Mouse (Mus musculus): ENCODE measurements around the gene Slc2a8. TPM values are rescaled to one million over a fixed set of nuclear protein-coding genes. Genes with fewer than 3 reads are reported as not detected.

Slc2a8 gene
- polyA plus RNA-seq (2012; ENCODE audit: low replicate concordance): 41.9 and 165 TPM in 2 replicates

DNA sequence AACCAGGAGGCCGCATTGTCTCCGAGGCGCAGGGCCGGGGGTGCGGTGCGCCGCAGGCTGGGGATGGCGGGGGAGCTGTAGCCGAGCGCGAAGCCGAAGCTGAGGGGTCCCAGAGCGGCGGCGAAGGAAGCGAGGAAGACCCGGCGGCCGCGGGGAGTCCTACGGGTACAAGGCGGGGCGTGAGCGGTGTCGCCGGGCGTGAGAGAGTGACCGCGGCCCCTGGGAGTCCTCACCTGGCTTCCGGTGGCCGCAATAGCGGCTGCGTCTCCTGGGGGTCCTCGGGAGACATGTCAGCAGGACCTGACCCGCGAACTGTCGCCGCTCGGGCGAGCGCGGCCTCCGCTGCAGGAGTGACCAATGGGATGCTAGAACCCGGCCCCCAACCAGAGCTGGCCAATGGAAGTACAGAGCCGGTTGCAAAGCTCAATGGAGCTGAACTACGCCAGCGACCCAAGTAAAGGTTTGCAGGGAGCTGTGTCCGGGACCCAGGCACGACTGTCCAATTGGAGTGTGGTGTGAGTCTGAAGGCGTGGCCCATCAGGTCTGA lies at the start of gene Slc2a8:
TSS of gene Slc2a8 (minus strand) at position 359 of the 547 bp plus-strand sequence.

DNA sequence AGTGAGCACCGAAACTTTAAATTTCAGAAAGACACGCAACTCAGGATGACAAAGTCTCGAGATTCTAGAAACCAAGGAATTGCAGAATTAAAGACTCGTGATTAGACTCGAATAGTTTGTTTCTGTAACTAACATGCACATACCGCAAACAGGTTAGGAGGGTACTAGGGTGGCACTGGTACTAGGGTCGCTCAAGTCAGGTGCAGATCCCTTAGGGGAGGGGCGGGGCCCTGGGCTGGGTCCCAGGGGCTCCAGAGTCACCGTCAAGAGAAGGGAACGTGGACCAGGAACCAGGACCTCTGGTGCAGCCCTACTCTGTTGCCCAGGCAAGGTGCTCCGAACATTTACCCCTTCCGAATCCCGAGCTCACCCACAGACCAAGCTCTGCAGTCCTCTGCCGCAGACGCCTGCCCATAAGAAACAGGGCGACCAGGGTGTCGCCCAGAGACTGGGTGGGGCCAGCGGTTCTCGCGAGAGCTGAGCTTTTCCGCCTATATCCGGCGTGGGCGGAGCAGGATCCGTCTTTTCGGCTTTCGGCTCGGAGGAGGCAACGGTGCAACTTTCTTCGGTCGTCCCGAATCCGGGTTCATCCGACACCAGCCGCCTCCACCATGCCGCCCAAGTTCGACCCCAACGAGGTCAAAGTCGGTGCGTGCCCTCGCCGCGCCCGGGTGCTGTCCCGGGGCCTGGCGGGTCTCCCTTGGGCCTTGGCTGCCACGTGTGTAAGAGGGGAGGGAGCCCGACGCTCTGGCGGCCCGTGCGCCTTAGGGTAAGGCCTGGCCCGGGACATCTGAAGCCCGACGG lies 20.5 kb downstream of the Slc2a8 start, which contains the start of the genes Rpl12 and Lrsam1:
TSS of gene Rpl12 (plus strand) at position 368 of the 804 bp plus-strand sequence.
TSS of gene Lrsam1 (minus strand) at position 423 of the 804 bp plus-strand sequence.

Other genes with a start within 250 kb of the Slc2a8 start
- gene 6330409D20Rik, start 241.1 kb downstream of the Slc2a8 start, polyA plus RNA-seq (2012; ENCODE audit: low replicate concordance): not detected in 2 replicates
- 61.8 and 69.6 TPM in 2 replicates for gene Tor2a, start 224.8 kb downstream of the Slc2a8 start, polyA plus RNA-seq (2012; ENCODE audit: low replicate concordance)
- 0.04 and 0.09 TPM in 2 replicates for gene Ttc16, start 206.4 kb downstream of the Slc2a8 start, polyA plus RNA-seq (2012; ENCODE audit: low replicate concordance)
- gene Ptrh1, start 206.3 kb downstream of the Slc2a8 start, polyA plus RNA-seq (2012; ENCODE audit: low replicate concordance): 2.4 and 6.0 TPM in 2 replicates
- gene Cfap157, start 197.7 kb downstream of the Slc2a8 start, polyA plus RNA-seq (2012; ENCODE audit: low replicate concordance): not detected in 2 replicates
- 1.4 and 3.5 TPM in 2 replicates for gene Stxbp1, start 134.8 kb downstream of the Slc2a8 start, polyA plus RNA-seq (2012; ENCODE audit: low replicate concordance)
- gene Fam129b, start 106.0 kb downstream of the Slc2a8 start, polyA plus RNA-seq (2012; ENCODE audit: low replicate concordance): 10.9 and 38.1 TPM in 2 replicates
- gene Rpl12, start 20.5 kb downstream of the Slc2a8 start, polyA plus RNA-seq (2012; ENCODE audit: low replicate concordance): 1,267 and 2,336 TPM in 2 replicates
- 12.7 and 17.3 TPM in 2 replicates for gene Lrsam1, start 20.5 kb downstream of the Slc2a8 start, polyA plus RNA-seq (2012; ENCODE audit: low replicate concordance)
- 1.6 and 3.1 TPM in 2 replicates for gene Garnl3, start 149.6 kb upstream of the Slc2a8 start, polyA plus RNA-seq (2012; ENCODE audit: low replicate concordance)
- 2.8 and 7.5 TPM in 2 replicates for gene Angptl2, start 234.0 kb upstream of the Slc2a8 start, polyA plus RNA-seq (2012; ENCODE audit: low replicate concordance)

Data from hematopoietic multipotent progenitor cell, adult 10-12 weeks (in vitro differentiated cells).